Mouse (Mus musculus): ENCODE measurements around the gene Ccdc110. TPM values are rescaled to one million over a fixed set of nuclear protein-coding genes. Genes with fewer than 3 reads are reported as not detected.

Ccdc110 gene
- not detected for polyA plus RNA-seq (2017; shearing (Covaris generic))

GRCm38 (mm10) chr8:45934582-45935014 is at the start of gene Ccdc110:
TSS of gene Ccdc110 (plus strand) at chr8:45934619.

DNA sequence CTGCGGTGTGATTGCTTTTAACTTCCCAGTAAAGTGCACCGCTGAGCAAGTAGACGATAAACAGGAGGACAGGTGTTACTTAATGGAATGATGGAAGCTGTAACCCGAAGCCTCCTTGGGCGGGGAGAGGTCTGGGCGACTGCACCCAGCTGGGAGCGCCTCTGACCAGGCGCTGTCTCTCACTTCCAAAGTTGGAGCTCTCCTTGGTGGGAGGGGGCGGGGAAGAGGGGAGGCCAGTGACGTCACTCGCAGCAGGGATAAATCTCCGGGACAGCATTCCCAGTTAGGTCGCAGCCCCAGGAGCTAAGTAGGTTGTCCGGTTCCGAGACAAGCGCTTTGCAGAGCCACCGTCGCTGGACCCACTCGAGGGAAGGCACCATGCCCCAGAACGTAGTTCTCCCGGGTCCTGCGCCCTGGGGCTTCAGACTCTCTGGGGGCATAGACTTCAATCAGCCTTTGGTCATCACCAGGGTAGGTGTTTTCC is 49.2 kb upstream of the Ccdc110 start, which contains the start of gene Pdlim3:
Gene Pdlim3, plus strand, starts transcription at position 260 of the 484 bp plus-strand sequence.

DNA sequence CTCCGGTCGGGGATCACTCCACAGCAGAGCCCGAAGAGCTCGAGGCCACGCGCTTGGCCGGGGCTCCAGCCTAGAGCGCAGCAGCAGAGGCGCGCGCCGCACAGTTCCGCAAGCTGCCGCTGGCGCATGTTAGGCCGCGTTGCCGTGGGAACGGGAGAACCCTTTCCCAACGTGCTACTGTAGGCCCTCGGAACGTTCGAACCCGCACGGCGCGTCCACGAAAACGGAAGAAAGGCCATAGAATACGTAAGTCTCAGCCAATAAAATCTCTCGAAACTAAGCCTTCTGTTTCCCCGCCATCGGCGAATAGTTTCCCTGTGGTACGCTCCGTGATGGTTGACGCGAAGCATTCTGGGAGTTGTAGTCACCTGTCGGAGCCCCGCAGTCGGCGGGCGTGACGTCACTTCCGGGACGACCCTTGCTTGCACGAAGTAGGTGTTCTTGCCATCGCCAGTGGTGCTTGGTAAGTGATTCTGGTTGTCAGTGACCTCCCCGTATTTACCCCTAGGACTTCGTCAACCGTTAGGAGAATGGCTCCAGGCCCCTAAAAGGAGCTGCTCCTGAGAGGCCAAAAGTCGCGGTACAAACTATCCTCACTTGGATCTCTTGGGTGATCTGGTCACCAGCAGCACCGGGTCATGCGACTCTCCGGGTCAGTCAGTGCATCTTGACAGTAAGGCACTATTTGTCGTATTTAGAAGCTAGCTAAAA is 40.9 kb downstream of the Ccdc110 start, which contains the start of the genes 1700029J07Rik and Ufsp2:
Gene 1700029J07Rik, minus strand, starts transcription at position 127 of the 711 bp plus-strand sequence.
Gene Ufsp2, plus strand, starts transcription at position 403 of the 711 bp plus-strand sequence.

Other genes starting within 250 kb of the Ccdc110 start
- gene Pdlim3, start 49.2 kb upstream of the Ccdc110 start, polyA plus RNA-seq (2017; shearing (Covaris generic)) = not detected
- gene 1700029J07Rik, start 40.6 kb downstream of the Ccdc110 start, polyA plus RNA-seq (2017; shearing (Covaris generic)) = 3.0 TPM
- 52.7 TPM for gene Ufsp2, start 40.9 kb downstream of the Ccdc110 start, polyA plus RNA-seq (2017; shearing (Covaris generic))
- not detected for gene Lrp2bp, start 64.7 kb downstream of the Ccdc110 start, polyA plus RNA-seq (2017; shearing (Covaris generic))
- gene Ankrd37, start 71.1 kb downstream of the Ccdc110 start, polyA plus RNA-seq (2017; shearing (Covaris generic)) = 24.9 TPM
- 40.4 TPM for gene Cfap97, start 217.2 kb downstream of the Ccdc110 start, polyA plus RNA-seq (2017; shearing (Covaris generic))
- 4.5 TPM for gene Snx25, start 217.5 kb downstream of the Ccdc110 start, polyA plus RNA-seq (2017; shearing (Covaris generic))

Measured in inflammation-experienced regulatory T-cells, adult 16 weeks (primary cell).